Mouse (Mus musculus): ENCODE measurements around the gene Tbk1.

Tbk1 gene

GRCm38 (mm10) chr10:121542156-121542555 is 44.4 kb downstream of the Tbk1 start:
- DNase-seq (ENCODE audit: low read depth) = no peak

- no peak for DNase-seq (ENCODE audit: low read depth)
Observed at GRCm38 (mm10) chr10:121534995-121535394, 51.6 kb downstream of the Tbk1 start.

DNA sequence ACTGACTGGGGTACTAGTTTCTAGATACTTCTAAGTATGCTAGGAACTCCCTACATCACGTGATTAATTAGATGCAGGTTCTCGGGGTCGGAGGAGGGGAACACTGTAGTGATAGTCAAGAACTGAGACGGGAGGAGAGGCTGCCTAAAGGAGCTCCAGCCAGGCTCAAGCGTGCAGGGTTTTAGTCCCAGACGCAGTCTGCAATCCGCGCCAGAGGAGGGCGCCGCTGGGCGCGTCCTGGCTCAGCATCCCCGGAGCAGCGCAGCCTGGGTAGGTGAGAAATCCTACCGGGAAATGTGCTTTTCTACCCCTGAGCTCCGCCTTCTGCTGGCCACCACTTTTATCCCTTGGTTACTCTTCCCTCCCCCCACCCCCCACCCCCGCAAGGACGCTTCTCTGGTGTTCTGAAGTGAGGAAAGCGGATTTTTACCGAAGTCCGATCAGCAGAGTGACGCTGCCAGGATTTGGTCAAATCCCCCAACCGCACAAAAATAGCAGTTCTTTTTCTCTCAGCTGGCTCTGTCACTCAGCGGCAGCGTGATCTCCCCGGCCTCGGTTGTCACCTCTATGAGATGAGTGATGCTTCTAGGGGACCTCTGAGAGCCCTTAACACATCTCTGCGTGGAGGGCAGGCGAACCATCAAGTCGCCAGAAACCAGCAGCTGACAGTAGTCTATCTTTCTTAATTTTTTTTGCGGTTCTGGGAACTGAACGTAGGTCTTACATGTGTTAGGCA is 53.3 kb downstream of the Tbk1 start:
- no peak for DNase-seq (ENCODE audit: low read depth)

DNA sequence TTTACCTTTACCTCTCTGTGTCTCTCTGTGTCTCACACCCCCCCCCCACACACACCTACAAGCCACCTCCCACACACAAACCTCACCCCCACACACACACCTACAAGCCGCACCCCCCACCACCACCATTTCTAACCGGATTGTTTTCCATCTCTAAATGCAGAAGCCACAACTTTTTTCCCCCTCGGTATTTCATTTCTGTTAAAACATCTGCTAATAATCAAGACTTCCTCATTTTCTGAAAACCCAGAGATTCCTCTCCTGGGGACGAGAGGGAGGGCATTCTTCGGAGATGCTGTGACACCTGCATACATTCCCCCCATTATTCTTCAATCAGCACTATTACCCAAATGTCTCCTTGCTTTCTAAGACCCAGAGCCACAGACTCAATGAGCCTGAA is 55.0 kb downstream of the Tbk1 start:
- DNase-seq (ENCODE audit: low read depth) = no peak

DNA sequence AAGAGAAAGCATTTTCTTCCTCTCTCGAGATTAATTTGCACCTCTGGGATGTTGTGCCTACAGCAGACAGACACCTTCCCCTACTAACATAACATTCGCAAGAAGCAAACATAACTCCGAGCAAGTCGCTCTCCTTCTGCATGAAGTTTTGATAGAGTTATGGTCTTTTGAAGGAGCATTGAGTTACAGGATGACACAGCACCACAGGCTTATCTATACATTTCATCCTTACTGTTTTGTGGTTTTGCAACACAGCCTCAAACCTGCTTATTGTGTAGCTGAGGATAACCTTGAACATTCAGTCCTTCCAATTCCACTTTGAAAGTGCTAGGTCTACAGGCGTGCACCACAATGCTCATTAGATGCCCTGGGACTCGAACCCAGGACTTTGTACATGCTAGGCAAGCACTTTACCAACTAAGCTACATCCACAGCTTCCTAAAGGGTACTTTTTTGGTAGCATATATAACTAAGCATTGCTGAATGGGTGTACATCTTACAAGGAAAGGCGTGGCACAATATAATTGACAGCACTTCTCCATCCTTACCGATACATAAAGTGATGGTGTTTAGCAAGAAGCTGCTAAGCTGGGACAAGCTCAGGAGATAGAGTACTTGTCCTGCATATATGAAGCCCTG is 56.1 kb downstream of the Tbk1 start:
- no peak for DNase-seq (ENCODE audit: low read depth)

DNA sequence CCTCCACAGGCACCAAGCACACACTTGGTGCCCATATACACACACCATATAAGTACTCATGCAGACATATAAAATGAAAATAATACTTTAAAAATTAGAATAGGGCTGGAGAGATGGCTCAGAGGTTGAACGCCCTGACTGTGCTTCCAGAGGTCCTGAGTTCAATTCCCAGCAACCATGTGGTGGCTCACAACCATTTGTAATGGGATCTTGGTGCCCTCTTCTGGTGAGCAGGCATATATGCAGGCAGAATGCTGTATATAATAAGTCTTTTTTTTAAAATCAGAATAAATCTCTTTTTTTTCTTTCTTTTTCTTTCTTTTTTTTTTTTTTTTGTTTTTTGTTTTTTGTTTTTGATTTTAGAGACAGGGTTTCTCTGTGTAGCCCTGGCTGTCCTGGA is 57.3 kb downstream of the Tbk1 start:
- no peak for DNase-seq (ENCODE audit: low read depth)

DNA sequence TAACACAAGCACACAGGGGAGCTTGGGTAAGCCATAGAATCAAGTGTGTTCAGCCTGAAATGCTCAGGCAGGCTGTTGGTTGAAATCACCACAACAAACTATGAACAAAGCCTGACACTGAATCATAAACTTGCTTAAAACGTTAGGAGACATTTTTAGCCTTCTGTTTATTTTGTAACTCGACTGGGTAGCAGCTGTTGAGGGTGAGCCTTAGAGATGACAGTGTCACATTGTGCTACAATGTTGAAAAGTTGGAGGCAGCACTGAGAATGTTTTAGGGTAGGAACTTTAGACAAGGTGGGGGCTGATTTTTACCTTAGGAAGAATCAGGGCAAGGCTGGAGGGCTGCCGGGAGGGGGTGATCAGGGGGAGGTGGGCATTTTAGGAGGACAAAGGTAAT is 58.1 kb downstream of the Tbk1 start:
- DNase-seq (ENCODE audit: low read depth) = no peak

DNA sequence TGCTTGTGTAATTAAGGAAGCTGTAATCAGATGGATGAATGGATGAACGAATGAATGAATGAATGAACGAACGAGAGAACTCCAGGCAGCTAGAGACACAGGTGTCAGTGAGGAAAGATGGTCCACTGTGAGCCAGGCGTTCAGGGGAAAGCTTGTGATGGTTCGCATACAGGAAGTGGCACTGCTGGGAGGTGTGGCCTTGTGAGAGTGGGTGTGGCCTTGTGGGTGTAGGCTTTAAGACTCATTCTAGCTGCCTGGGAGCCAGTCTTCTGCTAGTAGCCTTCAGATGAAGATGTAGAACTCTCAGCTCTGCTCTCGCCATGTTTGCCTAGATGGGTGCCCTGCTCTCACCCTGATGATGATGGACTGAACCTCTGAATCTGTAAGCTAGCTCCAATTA is 59.5 kb downstream of the Tbk1 start:
- DNase-seq (ENCODE audit: low read depth) = no peak

DNA sequence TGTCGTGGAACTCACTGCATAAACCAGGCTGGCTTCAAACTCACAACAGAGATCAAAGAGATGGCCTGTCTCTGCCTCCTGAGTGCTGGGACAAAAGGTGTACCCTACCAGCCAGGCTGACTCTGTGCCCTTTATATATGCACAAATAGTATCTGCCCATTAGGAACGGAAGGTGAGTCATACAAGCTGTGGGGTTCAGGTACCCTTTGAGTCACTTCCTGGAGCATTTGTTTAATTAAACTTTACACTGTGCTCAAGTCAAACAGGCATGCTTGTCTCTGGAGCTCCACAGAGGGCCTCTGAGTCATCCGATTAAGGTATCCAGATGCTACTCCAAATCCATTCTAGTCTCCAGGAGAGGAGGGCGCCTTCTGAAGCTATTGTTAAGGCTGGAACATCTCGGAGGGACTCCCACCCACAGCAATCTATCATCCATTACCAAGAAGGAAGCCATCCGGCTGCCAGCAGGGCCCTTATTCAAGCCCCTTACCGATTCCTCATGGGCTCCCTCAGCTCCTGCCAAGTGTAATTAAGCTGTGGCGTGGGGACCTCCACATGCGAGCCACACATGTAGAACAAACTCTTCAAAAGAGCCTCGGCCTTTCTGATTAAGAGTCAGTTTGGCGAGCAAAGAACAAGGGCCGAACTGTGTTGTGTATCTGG is 65.5 kb downstream of the Tbk1 start:
- DNase-seq (ENCODE audit: low read depth) = no peak

GRCm38 (mm10) chr10:121519710-121520109 is 66.9 kb downstream of the Tbk1 start:
- no peak for DNase-seq (ENCODE audit: low read depth)

DNA sequence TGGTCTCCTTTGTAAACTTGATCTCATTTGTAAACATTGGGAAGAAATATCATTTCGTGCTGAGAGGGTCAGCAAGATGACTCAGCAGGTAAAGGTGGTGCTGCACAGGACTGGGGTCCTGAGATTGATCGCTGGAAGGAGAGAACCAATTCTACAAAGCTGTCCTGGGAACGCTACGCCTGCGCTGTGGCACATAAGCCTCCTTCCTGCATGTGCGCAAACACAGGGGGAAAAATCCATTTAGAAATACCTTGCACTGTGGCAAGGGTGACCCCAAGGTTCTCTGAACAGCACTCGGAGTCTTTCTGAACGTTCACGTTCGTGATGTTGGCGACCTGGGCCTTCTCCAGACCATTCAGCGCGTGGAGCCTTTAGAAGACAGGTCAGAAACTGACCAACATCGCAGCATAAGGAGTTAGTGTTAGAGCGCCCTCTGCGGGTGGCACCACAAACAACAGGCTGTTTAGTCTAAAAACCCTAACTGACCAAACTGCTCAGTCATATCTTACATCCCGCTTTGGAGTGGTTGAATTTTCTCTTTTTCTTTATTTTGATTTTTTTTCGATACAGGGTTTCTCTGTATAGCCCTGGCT is 70.5 kb downstream of the Tbk1 start:
- no peak for DNase-seq (ENCODE audit: low read depth)

GRCm38 (mm10) chr10:121509751-121510643 is 76.6 kb downstream of the Tbk1 start:
- no peak for DNase-seq (ENCODE audit: low read depth)

DNA sequence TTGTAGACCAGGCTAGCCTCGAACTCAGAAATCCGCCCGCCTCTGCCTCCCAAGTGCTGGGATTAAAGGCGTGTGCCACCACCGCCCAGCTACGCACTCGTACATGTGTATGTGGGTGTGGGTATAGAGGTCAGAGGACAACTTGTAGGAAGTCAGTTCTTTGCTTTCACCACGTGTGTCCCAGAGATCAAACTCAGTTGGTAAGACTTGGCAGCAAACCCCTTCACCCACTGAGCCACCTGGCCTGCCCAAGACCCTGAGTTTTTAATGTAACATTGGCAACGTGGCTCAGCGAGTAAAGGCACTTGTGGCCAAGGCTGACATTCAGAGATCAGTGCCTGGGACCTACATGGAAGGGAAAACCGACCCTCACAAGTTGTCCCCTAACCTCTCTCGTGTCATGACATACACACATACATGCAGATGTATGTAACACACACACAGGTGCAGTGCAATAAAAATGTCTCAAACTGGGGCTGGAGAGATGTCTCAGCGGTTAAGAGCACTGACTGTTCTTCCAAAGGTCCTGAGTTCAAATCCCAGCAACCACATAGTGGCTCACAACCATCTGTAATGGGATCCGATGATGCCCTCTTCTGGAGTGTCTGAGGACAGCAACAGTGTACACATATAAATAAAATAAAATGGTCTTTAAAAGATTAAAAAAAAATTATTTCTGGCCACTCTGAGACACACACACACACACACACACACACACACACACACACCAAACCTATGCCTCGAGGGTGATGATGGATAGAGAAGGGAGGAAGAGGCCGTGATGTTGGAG is 78.6 kb downstream of the Tbk1 start:
- no peak for DNase-seq (ENCODE audit: low read depth)

DNA sequence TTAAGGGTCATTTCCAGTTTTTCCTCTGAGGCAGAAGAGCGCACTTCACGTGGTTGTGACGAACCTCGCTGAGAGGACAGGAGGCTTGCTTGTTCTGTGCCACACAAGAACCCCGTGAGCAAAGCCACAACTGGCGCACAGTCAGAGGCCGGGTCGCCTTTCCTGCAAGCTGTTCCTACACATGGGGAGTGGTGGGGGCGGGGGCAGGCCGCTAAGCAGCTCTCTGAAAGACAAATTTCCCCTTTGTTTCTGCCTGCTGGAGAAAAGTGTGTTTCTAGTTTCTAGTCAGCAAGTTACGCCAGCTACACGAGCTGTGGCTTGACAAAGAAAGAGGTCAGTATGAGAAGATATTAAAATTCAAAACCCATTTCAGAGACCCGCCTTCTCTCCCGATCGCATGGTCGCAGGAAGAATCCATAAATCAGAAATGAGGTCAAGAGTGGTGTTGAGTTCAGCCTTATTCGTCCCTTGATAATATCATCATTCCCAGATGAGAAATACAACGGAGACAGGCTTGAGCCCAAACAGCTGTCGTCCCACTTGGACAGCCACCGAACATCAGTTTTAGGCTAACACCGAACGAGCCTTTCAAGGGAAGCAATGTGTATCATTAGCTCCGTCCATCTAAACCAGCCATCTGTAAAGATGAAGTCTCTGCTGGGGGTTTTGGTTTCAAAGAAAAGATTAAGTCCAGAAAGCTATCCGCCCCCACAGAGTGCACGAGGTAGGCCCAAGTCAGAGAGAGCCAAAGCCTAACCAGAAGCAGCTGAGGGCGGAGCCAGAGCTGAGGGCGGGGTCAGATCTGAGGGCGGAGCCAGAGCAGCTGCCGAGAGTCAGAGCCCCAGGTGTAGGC is 79.6 kb downstream of the Tbk1 start:
- no peak for DNase-seq (ENCODE audit: low read depth)

GRCm38 (mm10) chr10:121505929-121506328 is 80.7 kb downstream of the Tbk1 start:
- DNase-seq (ENCODE audit: low read depth) = no peak

GRCm38 (mm10) chr10:121504973-121505911 is 81.3 kb downstream of the Tbk1 start:
- DNase-seq (ENCODE audit: low read depth) = no peak

DNA sequence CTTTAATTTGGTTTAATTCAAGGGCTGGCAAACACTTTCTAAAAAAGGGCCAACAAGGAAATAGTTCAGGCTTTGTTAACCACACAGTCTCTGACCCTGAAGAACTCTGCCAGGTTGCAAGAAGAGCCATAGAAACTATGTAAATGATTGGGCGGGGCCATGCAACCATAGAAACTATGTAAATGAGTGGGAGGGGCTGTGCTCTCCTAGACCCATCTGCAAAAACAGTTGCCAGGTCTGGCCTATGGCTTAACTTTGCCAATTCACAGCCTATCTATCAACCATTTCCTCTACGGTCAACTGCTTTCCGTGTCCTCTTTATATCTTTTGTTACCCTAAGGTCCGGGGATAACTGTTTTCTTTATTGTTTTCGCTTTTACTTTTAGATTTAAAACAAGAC is 85.4 kb downstream of the Tbk1 start:
- peak; percentile 58 for DNase-seq (ENCODE audit: low read depth)

- no peak for DNase-seq (ENCODE audit: low read depth)
Observed at GRCm38 (mm10) chr10:121500034-121500433, 86.6 kb downstream of the Tbk1 start.

DNA sequence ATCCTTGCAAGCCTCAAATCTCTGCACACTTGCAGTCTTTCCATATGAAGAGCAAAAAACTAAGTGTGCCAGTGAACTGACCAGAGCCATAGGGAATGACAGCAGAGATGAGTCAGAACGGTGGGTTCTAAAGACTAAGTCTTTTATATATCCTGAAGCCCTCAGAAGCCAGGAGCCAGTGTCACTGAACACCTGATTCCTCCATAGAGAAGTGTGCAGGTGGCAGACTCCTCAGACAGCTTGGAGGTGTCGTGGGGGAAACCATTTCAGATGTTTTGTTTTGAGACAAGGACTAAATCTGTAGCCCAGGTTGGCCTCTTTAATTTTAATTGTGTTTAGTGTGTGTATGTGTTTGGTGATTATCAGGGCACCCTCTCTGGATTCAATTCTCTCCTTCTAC is 87.5 kb downstream of the Tbk1 start:
- DNase-seq (ENCODE audit: low read depth) = no peak
